Mouse (Mus musculus) G1E-ER4 (cell line): ENCODE data around the gene Camsap2. TPM values are rescaled to one million over a fixed set of nuclear protein-coding genes. Genes with fewer than 3 reads are reported as not detected.

ENCODE experiments used
- GATA1 ChIP-seq: IDR thresholded peaks from one replicate; pipeline ENCODE4 v1.8.0; 2012; ENCODE audit warnings: low read length, inconsistent platforms
- polyA plus RNA-seq: library from polyadenylated mRNA; stranded (reverse); fragments of >175 nt; gene quantifications from 2 replicates; pipeline ENCODE4 v1.2.3, GENCODE M21; 2012

The Camsap2 gene
- polyA plus RNA-seq, 1 experiment = 25.9 TPM

- TF ChIP-seq GATA1 = no peak
These were observed 29.6 kb downstream of the Camsap2 start for GRCm38 (mm10) chr1:136316317-136316716.

DNA sequence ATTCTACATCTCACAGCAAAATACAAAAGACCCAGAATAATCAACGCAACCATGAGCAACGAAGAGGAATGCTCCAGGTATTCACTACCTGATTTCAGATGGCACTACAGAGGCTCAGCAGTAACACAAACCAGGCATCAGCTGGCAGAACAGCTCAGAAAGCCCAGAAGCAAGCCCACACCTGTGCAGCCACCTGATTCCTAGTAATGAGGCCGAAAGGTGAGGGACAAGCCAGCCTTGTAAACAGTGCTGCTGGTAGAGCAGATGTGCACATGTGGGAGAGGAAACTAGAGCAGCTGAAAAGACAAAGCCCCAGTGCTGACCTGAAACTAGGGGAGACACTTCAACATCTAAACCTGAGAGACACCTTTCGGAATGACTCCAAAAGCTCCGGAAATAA lies 36.7 kb downstream of the Camsap2 start:
- TF ChIP-seq GATA1 = no peak

DNA sequence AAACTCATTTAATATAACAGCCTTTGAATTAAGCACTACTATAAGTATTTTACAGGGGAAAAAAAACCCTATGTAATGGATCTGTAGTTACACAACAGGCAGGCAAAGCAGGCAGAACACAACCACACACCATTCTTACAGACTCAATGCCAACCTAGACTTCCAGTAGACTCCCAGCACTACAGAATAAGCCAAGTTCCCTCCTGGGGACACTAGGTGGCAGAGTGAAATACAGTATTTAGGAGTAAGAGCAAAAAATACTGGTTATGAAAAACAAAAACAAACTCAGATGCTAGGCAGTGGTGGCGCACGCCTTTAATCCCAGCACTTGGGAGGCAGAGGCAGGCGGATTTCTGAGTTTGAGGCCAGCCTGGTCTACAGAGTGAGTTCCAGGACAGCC lies 39.5 kb downstream of the Camsap2 start:
- no peak for TF ChIP-seq GATA1

GRCm38 (mm10) chr1:136293961-136294360 lies 51.9 kb downstream of the Camsap2 start:
- TF ChIP-seq GATA1 = no peak

- no peak for TF ChIP-seq GATA1
These were observed 56.1 kb downstream of the Camsap2 start for GRCm38 (mm10) chr1:136289803-136290202.

DNA sequence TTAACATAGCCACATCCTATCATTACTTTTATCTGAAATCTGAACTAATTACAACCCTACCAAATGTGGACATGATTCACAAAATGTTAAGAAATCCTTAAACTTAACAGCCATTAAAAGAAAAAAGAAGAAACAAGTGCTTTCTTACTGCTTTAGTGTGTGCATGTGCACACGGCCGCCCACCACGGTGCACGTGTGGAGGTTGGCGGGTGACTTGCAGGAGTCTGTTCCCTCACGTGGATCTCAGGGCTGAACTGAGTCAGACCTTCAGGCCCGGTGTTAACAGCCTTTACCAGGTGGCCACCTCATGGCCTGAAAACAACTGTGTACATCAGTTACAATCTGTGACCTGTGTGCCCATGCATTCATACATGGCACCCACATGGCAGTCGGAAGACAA lies 68.5 kb downstream of the Camsap2 start:
- TF ChIP-seq GATA1 = no peak

GRCm38 (mm10) chr1:136268224-136268623 lies 77.7 kb downstream of the Camsap2 start:
- TF ChIP-seq GATA1 = no peak

GRCm38 (mm10) chr1:136266127-136266526 lies 79.8 kb downstream of the Camsap2 start:
- TF ChIP-seq GATA1 = no peak

DNA sequence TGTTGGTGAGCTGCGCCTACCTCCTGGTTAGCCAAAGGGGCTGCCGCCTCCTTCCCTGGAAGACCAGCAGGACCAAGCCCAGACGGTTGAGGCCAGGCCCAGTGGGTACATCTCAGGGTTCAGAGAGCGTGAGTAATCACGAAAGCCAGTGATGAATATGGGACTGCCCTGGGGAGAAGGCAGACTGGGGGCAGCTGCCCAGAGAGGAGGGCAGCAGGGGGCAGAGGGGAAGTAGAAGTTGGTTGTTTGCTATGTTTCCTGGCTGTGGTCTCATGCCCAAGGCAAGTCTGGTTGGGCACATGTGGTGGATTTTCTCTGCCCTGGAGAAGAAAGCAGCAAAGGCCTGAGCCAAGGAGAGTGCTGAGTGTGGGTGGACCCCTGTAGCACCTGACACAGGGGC lies 82.5 kb downstream of the Camsap2 start:
- no peak for TF ChIP-seq GATA1

GRCm38 (mm10) chr1:136260635-136261238 lies 85.2 kb downstream of the Camsap2 start, which contains the start of gene Gpr25:
TSS of gene Gpr25 (minus strand) at chr1:136260873.
- no peak for TF ChIP-seq GATA1

DNA sequence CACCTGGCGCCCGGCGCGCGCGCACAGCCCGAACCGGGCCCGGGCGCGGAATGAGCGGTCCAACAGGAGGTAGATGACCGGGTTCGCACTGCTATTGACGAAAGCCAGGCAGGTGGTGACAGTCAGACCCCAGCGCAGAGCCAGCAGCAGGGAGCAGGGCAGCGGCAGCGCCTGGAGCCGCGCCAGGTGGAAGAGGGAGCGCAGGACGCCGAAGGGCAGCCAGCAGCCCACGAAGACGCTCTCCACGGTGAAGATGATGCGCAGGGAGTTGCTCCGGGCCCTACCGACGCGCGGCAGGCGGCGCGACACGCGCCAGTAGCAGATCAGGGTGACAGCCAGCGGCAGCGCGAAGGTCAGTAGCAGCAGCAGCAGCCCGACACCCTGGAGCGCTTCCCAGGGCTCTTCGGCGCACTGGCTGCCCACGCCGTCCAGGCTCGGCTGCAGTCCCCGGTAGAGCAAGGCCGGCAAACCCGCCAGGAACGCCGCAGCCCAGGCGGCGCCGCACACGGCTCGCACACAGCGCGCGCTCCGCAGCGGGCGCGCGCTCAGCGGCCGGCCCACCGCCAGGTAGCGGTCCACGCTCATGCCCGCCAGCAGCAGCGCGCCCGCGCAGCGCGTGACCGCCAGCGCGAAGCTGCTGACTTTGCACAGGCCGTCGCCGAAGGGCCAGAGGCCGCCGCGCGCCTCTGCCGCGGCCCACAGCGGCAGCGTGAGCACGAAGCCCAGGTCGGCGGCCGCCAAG lies 85.8 kb downstream of the Camsap2 start:
- no peak for TF ChIP-seq GATA1

- no peak for TF ChIP-seq GATA1
These were observed 86.4 kb downstream of the Camsap2 start for GRCm38 (mm10) chr1:136259543-136259892.

DNA sequence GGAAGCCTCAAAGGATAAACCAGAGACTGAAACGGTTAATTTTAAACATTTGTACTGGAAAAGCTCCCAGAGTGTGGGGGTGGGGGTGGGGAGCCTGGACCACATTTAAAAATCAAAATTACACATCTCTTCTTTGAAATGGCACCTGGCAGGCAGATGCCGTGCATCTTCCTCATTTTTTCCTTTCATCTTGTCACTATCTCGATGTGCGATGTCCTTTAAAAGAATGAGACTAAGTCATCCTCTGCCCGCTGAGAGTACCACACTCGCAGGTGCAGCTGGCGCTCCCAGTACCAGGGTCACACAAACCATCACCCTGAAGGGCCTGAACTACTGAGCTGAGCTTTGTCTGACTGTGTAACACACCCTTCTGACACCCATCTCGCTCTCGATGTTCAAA lies 87.4 kb downstream of the Camsap2 start:
- no peak for TF ChIP-seq GATA1

GRCm38 (mm10) chr1:136255657-136256056 lies 90.2 kb downstream of the Camsap2 start:
- no peak for TF ChIP-seq GATA1

DNA sequence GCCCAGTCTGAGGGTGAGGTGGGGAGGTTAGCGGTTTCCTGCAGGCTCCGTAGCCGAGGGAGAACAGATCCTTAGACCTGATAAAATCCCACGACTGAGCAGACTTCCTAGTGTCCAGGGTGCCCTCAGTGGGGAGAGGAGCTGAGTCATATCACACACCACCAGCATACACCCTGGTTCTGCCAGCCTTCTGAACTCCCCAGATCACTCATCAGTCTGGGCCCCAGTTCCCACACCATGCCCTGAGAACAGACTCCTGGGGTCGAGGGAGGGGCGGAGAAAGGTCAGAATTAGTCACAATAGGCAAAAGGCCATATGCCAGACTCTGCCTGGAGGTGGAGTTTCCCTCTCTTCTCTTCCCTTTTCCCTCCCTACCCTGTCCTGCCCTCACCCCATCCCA lies 90.7 kb downstream of the Camsap2 start:
- TF ChIP-seq GATA1 = no peak

DNA sequence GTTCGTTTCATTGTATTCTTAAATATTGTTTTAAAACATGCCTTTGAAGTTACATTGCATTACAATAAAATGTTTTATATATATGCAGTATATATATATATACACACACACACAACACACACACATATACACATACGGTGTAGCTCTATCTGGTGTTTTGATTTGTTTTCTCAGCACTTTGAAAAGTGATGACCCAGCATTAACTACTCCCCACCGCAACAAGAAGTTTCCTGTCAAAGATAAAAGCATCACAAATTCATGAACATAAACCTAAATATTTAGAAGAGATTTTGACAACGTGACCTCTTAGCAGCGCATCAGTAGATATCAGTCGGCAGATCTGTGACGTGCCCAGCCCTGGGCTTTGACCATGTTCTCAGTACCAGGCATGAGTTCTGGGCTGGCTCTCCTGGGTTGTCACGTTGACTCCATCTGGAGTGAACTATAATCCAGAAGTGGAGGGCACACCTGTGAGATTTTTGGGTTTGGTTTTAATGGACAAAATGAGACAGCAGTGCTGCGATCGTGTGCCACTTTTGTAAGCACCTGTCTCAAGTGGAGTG lies 91.3 kb downstream of the Camsap2 start:
- TF ChIP-seq GATA1 = no peak

- no peak for TF ChIP-seq GATA1
These were observed 92.4 kb downstream of the Camsap2 start for GRCm38 (mm10) chr1:136253472-136253871.
